Mouse (Mus musculus): ENCODE measurements around the gene Rnf215.
"Not testable (repeated sequence)": the region's sequence is repeated elsewhere in the genome, so short reads cannot be mapped to it uniquely, and the experiment has no call there.

Rnf215 gene

DNA sequence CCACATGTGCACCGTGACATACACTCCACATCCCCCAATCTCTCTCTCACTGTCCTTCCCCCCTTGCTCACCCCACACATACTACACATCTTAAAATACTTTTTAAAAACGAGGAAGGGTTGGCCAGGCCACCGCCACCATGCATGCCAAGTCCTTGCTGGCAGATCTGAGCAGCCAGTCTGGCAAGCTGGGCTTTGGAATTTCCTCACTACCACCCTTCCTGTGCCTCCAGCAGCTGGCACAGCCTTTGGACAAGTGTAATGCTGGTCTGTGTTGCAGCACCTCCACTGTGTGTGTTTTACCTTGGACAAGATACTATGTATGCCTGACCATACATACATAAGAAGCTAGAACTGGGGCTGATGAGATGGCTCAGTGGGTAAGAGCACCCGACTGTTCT lies 21.5 kb upstream of the Rnf215 start:
- DNase-seq (ENCODE audit: low spot score): no peak

DNA sequence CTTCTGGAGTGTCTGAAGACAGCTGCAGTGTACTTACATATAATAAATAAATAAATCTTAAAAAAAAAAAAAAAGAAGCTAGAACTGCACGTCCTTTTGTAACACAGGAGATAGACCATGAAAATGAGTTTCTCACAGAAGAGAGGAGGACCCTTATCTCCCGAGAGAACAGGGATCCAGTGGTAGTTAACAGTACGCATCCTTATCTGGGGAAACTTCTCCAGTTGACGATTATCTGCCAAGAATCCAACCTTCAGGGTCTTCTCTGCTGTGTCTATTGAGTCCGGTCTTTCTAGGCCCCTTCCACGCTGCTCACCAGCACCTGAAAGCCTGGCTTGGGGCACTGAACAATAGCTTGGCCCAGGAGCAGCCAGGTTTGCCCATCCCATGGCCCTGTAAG lies 21.0 kb upstream of the Rnf215 start:
- no peak for DNase-seq (ENCODE audit: low spot score)

DNA sequence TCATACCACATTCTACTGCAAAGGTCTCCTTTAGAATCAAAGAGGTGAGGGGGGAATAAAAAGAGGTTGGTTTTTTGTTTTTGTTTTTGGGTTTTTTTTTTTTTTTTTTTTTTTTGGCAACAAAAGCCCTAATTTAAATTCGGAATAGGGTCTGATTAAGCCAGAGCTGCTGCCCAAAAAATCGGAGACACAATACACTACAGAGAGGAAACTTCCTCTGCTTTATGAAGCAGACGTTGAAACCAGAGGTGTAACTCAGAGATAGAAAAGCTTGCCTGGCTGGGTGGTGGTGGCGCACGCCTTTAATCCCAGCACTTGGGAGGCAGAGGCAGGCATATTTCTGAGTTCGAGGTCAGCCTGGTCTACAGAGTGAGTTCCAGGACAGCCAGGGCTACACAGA lies 20.5 kb upstream of the Rnf215 start:
- not testable (repeated sequence) for DNase-seq (ENCODE audit: low spot score)

DNA sequence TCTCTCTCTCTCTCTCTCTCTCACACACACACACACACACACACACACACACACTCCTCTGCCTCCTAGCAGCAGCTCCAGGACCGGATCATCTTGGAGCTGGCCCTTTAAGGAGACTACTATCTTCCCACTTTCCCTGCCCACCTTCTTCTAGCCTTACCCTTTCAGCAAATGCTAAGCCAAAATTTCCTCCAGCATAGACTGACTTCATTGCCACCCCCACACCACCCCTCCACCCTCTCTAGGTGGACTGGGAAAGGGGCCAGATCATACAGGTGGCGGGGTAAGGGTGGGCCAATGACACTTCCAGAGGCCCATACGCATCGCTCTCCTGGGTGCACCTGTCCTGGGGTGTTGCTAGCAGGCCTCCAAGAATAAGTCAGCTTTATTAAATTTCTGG lies 19.6 kb upstream of the Rnf215 start:
- no peak for DNase-seq (ENCODE audit: low spot score)

DNA sequence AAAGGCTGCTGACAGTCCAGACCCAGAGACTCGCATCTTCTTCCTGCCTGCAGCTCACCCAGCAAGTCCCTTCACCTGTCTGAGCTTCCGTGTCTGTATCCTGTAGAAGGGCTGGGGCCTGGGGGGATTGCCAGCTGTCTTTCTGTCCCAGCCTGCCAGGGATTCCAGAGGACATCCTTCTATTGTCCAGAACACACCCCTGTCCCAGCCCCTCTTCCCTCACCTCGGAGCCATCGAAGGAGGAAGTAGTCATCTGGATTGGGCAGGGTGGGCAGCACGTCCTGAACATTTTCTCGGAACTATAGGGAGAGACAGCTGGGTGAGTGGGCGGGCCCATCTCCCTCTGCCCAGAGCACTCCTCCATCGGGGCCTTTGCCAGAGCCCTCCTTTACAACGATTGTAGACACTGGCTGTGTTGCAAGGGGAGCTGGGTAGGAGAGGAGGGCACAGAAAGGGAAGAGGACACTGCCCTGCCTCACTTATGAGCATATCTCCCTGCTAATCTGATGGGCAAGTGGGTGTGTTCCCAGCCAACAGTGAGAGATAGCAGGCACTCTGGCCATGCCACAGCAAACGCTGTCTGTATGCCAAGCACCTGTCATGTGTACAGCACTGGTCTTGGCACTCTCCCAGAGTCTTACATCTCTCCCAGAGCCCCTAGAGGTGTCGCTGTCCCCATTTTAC lies 18.4 kb upstream of the Rnf215 start:
- no peak for DNase-seq (ENCODE audit: low spot score)

DNA sequence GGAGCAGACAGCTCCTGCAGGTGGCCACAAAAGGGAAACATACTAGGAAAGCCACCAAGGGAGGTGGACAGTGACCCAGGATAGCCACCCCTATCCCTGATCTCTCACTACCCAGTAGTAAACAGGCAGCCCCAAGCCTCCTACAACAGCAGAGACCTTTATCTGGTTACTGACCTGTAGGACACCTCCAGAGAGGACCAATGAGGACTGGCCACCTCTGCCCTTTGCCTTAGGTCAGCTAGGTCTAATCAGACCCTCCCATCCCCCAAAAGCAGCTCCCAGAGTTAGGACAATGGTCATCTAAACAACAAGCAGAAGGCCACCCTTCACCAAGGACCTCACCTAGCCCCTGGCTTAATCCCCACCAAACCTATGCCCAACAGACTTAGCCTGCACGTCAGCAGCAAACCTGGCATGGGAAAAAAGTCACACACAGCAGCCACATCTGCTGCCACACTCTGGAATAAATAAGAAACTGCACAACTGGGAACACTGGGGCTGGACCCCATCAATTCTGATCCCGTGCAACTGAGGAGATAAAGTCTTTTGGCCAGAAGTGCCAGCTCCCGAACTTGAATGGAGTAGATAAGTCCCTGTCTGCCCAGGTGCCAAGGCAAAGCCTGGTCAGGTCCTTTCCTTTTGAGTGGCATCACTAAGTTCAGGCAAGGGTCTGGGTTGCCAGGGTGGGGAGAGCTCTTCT lies 17.5 kb upstream of the Rnf215 start:
- DNase-seq (ENCODE audit: low spot score): peak; percentile 69

DNA sequence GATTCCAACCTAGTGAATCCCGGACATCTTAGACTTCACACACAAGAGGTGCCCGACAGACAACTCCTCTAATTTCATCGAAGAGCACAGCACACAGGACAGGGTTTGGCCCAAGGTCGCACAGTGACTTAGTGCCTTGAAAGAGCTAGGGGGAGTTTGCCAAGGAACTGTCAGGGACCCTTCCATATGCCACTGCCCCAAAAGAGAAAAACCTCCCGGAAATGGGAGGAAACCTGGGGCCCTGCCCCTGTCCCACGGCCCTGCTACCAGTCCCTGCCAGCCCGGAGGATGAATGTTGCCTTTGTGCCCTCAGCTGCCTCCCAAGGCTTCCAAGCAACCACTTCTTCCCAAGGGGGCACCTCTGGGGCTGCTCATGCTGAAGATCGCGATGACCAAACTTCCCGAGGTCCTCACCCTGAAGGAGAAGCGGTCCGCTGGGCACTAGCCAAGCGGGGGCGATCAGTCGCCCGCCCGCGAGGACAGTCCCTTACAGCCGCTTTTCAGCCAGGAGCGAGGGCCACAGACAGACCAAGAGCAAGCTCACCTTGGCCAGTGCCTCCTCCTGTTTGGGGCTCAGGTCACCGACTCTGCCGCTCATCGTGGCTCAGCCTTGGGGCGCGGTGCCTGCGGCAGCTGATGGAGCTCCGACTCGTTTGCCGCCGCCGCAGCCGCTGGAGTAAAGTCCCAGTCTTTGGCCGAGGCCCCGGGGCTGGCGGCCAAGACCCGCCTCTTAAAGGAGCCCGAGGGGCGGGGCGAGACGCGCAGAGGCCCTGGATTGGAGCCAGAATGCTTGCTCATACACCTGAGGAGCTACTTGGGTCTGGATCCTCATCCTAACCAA lies 16.7 kb upstream of the Rnf215 start:
- DNase-seq (ENCODE audit: low spot score): peak; percentile 82

DNA sequence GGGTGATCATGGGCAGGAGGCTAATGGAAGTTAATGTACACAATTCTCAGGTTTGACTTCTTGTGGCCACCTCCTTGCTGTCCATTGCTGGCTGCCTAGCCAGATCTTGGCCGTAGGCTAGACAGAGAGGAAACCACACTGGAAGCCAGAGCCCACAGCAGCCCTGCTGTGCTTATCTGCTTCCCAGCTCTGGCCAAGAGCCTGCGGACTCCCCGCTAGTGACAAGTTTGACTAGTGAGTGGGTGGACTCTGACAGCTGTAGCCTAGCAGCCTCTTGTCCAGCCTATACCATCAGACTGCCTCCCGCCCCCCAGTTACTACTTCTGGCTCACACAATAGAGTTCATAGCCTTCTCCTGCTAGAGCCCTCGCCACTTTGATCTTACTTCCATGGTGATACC lies 15.4 kb upstream of the Rnf215 start:
- no peak for DNase-seq (ENCODE audit: low spot score)

DNA sequence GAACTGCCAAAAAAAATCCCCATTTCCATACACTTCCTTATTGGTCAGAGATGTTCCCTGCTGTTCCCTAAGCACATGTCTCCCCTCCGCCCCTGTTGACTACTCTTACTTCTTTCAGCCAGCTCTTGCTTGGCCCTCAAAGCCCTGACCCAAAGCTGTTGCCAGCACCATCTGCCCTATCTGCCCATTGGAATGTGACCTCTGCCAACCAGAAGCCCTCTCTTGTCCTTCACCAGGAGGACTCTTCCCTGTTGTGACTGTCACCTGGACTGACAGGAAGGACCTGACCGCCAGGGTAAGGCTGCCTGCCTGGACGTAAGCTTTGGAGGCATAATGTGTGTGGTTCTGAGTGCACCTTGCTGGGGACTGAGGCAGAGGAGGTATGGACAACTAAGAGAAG lies 13.3 kb upstream of the Rnf215 start:
- no peak for DNase-seq (ENCODE audit: low spot score)

DNA sequence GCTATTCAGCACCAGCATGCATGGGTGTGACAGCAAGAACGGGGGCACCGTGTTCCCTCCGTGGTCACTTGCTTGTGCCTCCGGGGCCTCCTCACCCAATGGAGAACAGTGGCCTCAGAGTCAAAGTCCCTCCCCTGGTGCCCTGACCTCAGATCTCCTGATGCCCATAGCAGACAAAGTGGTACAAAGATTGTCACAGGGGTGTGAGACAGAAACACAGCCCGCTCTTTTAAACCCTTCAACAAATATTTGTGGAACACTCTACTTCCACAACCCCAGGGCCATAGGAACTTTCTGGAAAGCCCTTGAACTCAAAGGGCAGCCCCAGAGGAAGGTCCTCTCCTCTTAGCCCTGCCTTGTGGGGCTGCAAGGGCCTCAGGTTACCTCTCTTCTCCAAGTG lies 12.8 kb upstream of the Rnf215 start:
- no peak for DNase-seq (ENCODE audit: low spot score)

DNA sequence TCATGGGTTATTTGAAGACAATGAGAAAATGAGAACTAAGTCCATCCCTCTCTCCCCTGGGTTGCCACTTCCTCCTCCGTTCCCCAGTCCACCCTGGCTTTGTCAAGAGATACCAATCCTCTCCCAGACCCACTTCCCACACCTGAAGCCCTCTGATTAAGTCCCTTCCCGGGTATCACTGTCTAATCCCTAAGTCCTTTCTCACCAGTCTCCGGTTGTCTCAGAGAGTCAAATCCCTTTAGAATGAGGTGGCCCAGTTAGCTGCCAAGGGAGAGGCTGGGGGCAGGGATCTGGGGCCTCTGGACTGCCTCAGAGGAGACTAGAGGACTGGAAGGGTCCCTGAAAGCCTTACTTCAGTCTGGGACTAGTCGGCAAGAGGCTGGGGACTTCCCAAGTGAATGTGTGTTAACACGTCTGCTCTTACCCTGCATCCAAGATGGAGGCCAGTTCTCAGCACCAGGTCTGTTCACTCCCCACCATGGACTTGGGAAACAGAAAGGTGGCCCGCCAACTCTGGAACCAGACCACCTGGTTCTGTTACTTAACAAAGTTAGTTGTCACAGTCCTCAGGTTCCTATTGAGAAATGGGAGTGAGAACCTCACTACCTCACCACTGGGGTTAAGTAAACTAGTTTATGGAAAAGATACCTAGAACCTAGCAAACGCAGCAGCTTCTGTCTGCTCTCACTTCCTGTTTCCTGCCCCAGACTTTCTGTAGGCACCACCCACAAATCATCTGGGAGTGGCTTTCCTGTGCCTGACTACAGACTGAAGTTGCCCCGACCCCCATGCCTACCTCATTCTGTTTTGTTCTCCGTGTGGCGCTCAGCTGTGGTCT lies 12.0 kb upstream of the Rnf215 start, which contains the start of gene Sec14l2:
Gene Sec14l2 (minus strand): TSS at position 674 of the 838 bp plus-strand sequence.
- no peak for DNase-seq (ENCODE audit: low spot score)

DNA sequence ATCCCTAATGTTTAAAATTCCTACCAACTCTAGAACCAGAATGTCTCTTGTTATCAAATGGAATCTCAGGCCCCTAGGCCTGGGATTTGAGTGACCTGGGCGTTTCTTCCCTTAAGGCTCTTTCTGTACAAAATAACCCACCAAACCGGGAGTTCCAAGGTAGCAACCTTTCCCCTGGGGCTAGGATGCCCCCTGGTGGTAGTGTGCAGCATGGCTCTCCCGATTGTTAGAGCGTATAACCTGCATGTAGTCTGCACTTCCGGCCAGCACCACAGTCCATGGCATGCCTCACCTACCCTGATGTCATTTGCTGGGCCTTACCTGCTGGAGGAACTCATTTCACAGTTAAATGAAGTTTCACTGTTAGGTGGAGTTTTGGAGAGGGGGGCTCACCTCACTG lies 11.1 kb upstream of the Rnf215 start:
- no peak for DNase-seq (ENCODE audit: low spot score)

DNA sequence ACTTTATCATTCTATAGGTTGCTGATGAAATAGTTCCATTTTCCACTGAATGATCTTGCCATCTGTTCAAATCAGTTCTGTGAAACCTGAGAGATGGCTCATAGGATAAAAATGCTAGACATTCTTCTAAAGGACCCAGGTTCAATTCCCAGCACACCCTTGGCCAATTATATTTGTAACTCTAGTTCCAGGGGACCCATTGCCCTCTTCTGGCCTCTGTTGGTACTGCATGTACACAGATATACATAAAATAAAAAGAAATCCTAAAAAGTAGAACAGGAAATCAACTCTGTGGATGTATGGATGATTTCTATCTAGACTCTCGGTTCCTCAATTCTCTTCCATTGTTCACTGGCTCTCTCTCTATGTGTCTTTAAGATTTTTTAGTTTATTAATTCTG lies 7.9 kb upstream of the Rnf215 start:
- no peak for DNase-seq (ENCODE audit: low spot score)

DNA sequence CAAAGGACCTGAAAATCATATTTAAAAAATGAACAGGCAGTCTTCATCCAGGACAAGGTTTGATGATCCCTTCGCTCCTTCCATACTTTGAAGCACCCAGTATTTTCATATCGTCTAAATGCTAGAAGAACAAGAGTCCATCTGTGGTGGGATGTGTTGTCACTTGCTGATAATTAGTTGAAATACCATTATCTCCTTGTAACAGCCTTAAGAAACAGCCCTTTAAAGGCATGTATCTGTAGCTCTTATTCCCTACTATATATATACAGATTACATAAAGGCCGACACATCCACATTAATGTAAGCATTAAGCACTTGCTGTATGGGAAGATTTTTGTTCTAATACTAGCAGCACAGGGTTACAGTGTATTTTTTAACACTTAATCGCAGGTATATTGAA lies 6.5 kb upstream of the Rnf215 start:
- not testable (repeated sequence) for DNase-seq (ENCODE audit: low spot score)

DNA sequence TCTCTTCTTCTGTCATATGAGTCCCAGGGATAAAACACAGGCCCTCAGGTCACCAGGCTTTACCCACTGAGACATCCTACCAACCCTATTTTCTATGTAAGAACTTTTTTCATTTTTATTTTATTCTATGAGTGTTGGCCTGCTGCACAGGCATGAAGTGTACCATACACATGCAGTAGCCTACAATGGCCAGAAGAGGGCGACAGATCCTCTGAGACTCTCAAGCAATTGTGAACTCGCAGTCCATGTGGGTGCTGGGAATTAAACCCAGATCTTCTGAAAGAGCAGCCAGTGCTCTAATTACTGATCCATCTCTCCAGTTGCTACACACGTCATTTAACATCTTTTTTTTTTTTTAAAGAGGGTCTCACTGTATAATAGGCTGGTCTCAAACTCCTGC lies 1.6 kb upstream of the Rnf215 start:
- DNase-seq (ENCODE audit: low spot score): no peak

DNA sequence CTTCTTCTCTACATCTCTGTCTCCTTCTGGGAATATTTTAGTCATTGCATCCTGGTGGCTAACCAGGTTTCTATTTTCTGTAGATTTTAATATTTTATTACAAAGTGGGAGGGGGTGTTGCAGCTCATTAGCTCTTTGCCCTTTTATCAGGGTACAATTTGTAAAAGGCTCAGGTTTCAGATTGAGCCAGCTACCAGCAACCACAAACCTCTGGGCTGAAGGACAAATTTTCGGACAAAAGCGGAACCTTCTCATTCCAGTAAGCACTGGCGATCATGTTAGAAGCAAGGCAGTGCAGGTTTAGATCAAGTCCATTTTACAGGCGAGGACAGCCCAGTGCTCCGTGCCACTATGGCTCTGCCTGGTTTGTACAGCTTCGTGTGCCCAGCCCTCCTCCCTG lies 602 bp upstream of the Rnf215 start:
- DNase-seq (ENCODE audit: low spot score): no peak

DNA sequence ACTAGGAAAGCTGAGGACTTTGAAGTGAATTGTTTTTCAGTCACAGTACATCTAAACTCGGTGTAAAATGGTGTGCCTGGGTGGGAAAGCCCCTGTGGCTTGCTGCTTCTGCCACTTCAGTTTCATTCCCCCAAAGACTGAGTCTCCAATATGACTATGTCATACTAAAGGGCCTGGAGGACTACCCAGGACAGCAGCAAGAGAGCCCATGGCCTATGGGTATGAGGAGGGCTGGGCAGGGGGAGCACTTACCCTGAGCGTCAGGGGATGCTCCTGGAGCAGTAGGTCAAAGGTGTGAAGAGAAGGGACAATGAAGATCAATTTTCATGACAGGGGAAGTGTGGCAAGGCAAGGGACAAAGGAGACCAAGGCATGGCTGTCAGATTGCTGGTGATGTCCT lies 4.0 kb downstream of the Rnf215 start:
- no peak for DNase-seq (ENCODE audit: low spot score)

DNA sequence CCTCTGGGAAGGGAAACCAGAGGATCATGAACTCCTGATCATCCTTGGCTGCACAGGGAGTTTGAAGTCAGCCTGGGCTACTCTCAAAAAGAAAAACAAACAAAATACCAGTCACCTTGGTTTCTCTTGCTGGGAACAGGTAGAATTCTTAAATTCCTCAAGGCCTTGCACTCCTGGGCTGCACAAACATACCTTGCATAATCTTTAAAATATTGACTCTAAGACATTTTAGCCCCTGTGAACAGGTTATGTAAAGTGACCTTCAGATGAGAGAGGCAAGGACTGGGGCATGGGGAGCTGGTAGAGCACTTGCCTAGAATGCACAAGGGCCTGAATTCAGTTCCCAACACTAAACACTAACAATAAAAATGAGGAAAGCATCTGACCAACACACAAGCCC lies 6.5 kb downstream of the Rnf215 start:
- no peak for DNase-seq (ENCODE audit: low spot score)

DNA sequence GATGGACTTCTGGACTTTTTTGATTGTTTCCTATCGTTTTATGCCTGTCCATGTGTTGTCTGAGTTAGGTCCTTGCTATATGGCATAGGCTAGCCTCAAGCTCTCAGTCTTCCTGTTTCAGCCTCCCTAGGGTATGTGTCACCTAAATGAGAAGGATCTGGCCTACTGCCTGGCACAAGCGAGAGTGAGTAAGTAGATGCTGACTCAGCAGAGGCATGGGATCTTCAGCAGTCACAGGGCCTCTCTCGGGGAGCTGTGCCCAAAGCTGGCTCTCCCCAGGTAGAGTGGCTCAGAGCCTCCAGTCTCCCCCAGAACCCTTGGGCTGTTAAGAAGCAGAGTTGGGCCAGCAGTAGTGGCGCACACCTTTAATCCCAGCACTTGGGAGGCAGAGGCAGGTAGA lies 7.3 kb downstream of the Rnf215 start:
- DNase-seq (ENCODE audit: low spot score): no peak

DNA sequence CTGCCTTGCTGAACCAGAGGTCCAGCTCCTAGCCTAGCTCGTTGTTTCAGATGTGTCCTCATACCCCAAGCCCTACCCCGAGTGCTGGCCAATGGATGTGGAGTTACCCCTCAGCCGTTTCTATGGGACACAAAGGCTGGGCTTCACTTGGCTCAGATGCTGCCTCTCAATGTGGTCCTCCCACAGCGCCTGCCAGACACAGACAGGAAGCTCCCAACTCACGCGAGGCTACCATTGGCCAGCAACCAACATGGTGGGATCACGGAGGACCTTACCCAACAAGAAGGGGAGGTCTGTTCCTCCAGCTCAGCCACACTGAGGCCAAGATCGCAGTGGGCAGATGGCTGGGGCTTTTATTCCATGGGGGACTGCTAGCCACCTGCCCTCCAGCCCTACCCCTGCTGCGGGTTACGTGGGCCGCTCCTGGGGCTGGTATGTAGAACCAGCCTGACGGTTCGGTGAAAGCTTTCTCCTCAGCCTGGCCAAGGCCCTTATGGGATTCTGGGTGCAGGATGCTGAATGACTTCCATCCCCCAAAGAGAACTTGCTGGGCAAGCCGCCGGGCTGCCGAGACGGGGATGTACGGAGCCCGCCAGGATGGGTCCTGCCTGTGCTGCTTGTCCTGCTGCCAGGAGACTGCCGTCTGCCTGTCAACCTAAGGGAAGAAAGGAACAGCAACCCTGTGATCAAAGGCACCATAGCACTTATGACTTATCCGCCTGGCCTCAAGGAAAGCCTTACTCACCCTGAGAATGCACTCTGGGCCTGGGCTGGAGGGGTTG lies 8.5 kb downstream of the Rnf215 start:
- DNase-seq (ENCODE audit: low spot score): no peak

DNA sequence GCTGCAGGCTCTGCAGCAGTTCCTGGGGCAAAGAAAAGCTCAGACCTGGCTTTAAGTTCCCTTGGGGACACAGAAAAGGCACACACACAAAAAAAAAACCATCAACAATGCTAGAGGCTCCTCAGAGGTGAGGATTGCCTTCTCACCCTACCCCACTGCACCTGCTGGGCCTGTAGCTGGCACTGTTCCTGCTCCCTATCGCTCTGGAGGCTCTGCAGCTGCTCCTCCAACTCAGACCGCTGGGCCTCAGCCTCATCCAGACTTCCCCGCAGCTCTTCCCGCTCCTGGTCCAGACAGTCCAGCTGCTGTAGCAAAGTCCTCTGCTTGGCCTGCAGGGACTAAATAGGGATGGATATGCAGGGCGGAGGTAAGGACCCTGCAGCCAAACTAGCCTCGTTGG lies 11.4 kb downstream of the Rnf215 start:
- DNase-seq (ENCODE audit: low spot score): no peak
